Mouse (Mus musculus): Measurements from ENCODE around the gene Lin54.

- no peak for TF ChIP-seq BHLHE40 (IDR thresholded peaks at IDR 0.05; ENCODE audit: low read depth, low read length)
- TF ChIP-seq MAX (IDR thresholded peaks at IDR 0.05; ENCODE audit: low read length): no peak
- no peak for TF ChIP-seq ZMIZ1 (IDR thresholded peaks at IDR 0.05; ENCODE audit: low read depth, low read length)
- TF ChIP-seq POLR2A (IDR thresholded peaks at IDR 0.05; ENCODE audit: low read depth, low read length): no peak
- no peak for TF ChIP-seq CTCF (conservative IDR thresholded peaks at IDR 0.05 in 1 of 2, IDR thresholded peaks at IDR 0.05 in 1 of 2; ENCODE audit: low read depth in 2 of 2, low read length in 2 of 2)
- no peak for TF ChIP-seq EP300 (IDR thresholded peaks at IDR 0.05; ENCODE audit: low read length)
These were observed 85.8 kb downstream of the Lin54 start for GRCm38 (mm10) chr5:100414474-100415196.

Measured in CH12.LX (cell line).